Mouse (Mus musculus) embryo, embryonic 11.5 days (tissue): Measurements from ENCODE around the gene Agap3.
A peak's percentile ranks its signal among the peaks of the same experiment; 100 is the strongest.

Experiments
- DNase-seq: peaks from one replicate; pipeline ENCODE4 v3.0.0-alpha.2; 2012; ENCODE audit warnings: low read depth, low spot score

Agap3 gene

DNA sequence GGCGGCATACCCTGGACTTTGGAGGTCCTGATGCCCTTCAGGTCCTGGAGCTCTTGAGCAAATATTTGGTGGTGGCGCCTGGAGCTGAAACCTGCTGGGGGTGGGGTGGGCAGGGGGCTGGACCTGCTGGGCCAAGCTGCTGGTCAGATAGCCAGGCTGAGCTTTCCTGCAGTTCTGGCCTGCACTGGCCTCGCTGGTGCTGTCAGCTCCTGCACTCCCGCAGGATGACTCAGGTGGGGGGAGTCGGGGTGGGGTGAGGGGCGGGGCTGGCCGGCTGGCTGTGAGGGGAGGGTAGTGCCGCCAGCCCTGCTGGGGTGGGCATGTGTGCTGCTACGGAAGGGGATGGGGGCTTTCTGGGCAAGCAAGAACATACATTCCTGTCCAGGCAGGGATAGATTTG is 23.4 kb upstream of the Agap3 start:
- no peak for DNase-seq

DNA sequence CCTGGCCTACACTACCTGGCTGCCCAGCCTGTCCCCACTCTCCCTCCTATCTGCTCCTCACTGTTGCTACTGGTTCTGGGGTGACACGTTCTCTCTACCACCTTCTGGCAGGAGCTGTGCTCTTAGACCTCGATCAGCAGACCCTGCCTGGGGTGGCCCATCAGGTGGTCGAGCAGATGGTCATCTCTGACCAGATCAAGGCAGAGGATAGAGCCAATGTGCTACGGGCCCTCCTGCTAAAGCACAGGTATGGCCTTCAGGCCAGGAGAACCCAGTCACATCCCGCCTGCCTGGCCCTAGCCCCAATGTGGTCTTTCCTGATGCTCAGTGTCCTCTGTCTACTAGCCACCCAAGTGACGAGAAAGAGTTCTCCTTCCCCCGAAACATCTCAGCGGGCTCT is 18.0 kb upstream of the Agap3 start:
- DNase-seq, result no peak

DNA sequence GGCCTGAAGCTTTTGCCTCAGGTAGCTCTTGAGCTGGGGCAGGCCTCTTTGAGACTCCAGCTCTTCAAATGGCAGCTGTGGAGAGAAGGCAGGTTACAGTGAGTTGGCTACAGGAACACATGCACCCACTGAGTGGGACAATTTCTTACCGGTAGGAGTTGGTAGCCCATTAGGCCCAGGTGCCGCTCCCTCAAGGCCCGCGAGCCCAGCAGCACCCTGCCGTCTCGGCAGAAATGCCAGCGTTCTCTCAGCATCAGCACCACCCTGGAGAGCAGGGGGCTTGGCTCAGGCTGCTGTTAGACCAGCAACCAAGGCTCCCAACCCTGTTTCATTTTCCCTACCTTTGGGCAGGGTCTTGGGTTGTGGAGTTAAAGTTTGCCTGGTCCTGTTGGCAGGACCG is 10.8 kb upstream of the Agap3 start:
- DNase-seq, result no peak

DNA sequence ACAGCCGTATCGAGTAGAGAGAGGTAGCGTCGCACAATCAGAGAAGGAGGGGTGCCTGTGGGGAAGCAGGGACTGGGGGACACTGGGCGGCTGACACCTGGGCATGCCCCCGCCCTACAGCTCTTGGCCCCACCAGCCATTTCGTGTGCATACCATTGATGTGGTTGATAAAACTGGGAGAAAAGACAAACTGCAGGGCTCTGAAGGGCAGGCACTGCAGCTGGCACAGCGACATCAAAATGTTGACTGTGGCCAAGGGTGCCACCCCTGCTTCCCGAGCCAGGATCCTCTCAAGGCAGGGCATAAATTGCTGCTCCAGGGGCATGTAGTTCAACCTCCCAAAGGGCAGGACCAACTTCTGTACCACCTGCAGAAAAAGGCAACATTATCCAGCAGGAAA is 9.9 kb upstream of the Agap3 start:
- no peak for DNase-seq

DNA sequence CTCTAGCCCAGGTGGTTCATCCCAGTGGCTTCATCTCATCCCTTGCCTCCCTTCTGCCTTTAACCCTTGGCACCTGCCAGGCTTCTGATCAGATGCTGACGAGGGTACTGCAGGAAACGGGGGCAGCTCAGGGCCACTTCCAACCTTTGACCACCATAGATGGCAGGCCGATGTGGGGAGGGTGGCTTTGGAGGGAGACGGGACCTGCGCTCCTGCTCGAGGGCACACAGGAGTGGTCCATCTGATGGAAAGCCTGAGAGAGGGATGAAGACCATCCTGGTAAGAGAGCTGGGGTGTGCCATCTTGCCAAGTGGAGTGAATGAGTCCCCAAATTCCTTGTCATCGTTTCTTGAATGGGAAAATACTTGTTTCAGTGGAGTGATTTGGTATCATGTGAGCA is 8.8 kb upstream of the Agap3 start:
- no peak for DNase-seq

DNA sequence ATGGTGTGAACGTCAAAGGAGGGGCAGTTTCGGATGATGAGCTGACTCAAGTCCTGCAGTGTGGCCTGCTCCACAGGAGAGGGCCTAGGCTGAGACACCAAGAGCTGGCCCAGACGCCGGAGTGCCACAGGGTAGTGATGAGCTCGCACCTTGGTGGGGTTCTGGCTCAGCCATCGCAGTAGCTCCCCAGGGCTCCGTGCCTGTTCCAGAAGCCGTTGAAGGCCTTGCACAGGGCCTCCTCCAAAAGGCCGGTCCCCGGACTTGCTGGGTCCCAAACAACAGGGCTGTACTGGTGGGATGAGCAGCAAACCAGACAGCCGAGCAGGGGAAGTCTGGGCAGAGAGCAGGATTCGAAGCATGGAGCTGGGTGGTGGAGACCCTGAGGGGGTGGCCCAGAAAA is 8.1 kb upstream of the Agap3 start:
- DNase-seq, result no peak

DNA sequence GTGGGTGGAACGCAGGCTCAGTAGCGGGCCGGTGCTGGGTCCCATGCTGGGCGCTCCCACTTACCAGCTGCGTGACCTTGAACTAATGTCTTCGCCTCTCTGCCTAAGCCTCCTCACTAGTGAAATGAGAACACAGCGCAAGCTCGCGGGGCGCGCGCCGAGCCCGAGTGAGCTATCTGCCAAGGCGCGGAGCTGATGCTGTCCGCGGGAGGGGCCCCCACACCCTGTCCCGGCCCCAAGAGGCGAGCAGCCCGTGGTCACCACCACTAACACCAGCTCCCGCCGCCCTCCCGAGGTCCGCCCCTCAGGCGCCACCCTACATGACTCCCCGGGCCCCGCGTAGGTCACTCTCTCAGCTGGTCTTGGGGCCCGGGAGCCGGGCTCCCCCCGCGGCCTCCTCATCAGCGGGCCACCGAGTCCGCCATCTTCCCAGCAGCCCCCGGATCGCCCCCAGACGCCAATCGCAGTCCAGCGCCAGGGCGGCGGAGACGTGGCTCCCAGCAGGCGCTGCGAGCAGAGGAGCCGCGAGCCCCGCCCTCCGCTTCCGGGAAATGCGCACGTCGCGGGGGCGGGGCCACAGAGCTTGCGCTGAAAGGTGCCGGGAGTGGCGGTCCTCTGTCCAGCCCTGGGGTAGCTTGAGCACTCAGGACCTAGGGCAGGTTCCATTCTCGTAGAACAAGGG is 7.1 kb upstream of the Agap3 start, which contains the start of gene Fastk:
Fastk (minus strand) TSS at position 542 of the 682 bp plus-strand sequence.
- DNase-seq, result peak; percentile 87

DNA sequence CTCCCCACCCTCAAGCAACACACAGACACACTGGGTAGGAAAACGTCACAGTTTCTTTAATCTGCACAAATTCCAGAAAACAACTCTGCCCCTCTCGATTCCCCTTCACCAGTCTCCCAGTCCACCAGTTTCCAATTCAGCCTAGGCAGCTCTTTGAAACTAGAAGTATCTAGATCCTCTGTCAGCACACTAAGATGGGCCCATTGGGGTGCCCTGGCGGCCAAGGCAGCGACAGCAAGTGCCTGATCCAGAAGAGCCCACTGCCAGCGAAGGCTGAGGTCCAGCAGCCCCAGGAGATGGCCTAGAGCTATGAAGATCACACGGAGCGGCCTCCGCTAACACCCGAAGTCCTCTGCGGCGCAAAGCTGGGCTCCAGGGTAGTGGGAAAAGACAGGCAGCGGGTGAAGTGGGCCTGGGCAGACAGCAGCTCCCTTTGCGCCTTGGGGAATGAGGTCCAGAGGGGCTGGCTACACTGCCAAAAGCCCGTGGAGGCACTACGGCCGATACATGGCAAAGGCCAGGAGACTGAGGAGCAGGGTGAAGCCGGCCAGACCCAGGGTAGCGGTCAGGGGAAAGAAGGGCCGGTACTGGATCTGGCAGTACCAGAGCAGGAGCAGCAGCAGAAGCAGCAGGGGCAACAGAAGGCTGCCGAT is 6.4 kb upstream of the Agap3 start:
- DNase-seq, result no peak

DNA sequence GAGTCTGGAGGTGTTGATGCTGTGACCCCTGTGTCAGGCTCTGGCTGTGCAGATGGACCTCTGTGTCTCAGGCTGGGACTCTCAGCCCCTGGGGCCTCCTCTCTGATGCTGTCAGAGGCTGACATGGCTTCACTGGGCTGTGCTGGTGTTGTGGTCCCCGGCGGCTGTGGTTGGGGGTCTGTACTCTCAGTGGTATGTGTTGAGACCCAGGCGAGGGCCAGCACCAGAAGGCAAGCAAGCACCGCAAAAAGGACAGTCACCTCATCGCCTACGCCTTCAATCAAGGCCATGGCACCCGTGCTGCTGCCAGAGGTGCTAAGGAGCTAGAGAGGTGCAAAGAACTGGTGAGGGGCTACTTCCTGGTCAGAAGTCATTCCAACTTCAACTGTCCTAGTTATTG is 5.3 kb upstream of the Agap3 start:
- no peak for DNase-seq

DNA sequence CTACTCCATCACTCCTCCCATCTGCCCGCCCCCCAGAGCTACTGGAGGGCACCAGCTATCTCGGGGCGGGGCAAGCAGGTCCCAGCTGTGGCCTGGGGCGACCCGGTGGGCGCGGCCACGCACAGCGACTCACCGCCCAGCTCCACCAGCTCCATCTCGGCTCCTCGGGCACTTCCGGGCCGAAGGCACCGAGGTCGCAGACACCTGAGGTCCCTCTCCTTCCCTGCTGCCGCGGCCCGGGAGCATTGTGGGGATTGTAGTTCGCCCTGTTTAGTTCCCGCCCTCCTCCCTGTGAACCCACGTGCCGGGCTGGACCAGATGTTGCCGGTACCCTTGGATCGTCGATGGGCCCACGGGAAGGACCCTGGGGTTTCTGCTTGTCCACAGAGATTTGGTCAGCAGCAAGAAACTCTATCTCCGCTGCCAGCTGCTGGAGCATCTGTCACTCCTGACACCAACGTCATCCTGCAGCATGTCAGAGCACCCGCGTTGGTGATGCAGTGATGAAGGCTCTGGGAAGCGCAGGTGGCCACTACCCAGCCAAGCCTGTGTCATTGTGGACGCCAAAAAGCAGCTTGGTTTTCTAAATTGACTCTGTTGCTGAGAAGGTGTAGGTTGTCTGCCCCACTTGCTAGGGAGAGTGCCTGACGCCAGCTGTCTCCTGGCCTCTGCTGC is 4.2 kb upstream of the Agap3 start, which contains the start of gene Tmub1:
Tmub1 (minus strand) TSS at position 231 of the 675 bp plus-strand sequence.
- no peak for DNase-seq

DNA sequence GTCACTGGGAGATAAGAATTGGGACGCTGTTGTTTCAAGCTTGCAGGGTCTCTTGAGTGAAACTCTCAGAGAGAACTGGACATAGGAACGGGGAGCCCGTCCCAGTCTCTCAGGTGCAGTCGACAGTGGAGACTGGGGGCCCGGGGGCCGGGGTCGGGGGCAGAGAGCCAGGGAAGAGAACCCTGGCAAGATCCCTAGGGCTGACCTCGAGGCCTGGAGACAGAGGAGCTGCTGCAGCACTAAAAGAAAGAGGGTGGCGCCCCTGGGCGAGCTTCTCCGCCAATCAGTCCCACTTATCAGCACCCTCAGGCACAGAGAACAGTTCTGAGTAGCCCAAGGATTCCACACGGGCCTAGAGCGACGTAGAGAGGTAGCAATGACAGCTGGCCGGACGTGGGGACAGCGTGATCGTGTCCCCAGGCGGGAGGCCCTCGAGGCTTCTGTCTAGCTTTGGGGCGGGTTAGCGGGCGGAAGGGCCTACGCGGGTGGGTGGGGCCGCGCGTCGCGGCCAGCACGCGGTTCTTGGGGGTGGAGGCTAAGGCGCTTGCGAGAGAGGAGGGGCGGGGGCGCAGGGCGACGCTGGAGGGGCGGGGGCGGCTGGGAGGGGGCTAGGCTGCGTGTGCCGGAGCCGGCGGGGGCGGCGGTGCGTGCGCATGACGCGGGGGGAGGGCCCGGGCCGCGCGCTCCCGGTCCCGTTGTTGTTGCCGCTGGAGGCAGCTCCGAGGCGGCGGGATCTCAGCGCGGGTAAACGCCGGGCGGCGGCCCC is 530 bp upstream of the Agap3 start:
- peak; percentile 73 for DNase-seq

DNA sequence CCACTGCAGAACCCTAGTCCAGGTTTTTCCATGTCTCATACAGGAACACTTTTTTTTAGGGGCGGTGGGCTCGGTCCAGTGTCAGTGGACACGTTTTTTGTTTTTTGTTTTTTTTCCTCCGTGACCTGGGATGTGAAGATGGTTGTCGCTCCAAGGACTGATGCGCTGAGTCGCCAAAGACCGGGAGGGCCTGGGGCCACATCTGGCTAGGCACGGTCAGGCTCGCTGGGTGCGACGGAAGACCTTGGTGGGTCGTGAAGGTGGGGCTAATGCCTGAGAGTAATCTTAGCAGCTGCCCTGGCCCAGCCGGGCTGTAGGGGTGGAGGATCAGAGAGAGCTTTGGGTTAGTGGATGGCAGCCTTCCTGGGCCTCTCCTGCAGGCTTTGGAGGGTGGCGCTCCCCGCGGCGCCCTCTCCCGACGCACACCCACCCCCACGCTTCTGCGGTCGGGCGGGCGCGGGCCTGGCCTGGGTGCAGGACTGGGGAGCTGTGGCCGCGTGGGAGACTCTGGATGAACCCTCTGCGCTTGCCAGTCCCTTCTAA is 785 bp downstream of the Agap3 start:
- no peak for DNase-seq

DNA sequence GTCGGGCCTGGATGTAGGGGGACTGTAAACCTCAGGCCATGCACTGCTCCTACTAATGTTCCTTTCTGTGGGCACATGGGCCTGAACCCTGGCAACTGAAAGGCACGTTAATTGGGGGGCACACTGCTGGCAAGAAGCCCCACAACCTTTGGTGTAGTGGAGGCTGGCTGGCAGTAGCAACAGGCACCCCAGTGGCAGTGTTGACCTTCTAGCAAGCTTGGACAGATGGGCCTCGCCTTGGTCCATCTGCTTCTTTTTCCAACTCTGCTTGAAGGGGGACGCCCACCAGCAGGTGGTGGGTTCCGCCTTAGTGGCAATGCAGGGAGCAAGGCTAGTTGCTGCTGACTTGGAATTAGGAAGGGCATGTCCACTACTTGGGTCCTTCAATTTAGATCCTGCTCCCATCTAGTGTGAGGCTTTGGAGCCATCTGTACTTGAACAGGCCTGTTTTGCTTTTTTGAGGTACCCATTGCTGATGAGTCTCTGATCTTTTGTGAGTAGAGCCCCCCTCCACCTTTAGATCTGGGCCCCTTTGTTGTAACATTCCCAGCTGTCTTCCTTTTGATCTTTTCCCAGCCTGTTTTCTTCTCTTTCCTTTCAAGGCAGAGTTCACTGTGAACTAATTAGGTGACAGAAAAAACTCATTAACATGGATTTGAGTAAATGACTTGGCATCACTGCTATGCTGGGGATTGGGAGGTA is 1.5 kb downstream of the Agap3 start:
- no peak for DNase-seq

DNA sequence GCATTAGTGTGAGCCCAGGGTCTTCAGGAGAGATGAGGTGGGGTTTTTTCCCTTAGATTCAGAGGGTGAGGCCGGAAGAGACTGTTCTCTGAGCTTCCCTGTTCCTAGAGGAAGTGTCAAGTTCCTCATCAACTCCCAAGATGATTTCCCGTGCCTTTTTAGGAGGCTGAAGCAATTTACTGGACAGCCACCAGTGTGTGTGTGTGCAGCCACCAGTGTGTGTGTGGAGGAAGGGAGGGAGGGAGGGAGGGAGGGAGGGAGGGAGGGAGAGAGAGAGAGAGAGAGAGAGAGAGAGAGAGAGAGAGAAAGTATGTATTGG is 2.0 kb downstream of the Agap3 start:
- no peak for DNase-seq

DNA sequence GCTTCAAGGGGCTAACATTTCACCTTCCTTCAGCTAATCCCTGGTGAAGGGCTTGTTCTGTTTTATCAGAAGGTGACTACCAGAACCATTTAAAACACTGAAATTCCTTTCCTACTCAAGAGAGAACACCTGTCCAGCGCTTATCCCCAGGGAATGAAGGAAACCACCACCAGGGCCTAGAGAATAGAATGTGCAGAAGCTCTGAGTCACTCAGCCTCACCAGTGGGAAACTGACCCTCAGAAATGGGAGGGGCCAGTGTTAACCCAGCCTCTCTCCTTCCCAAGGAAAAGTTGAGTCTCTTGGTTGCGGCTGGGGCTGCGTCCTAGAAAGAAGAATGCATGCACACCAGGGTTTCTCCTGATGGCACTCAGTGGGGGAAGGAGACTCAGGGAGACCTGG is 3.1 kb downstream of the Agap3 start:
- no peak for DNase-seq

DNA sequence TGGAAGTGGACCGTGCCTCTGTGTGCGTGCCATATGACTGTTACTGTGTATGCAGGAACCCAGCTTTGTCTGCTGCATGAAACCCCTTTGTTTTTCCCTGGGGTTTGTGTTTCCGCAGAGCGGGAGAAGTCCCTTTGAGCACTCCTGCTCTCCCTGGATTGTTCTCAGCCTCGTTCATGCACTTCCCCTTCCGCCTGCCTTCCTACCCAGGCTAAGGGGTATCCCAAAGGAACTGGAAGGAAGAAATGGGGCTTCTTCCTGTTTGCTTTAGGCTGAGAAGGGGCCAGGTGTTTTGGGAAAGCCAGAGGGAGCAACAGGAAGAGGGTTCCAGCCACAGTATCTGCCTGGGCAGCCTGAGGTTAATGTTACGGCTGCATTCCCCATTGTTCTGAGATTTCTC is 3.6 kb downstream of the Agap3 start:
- DNase-seq, result no peak

DNA sequence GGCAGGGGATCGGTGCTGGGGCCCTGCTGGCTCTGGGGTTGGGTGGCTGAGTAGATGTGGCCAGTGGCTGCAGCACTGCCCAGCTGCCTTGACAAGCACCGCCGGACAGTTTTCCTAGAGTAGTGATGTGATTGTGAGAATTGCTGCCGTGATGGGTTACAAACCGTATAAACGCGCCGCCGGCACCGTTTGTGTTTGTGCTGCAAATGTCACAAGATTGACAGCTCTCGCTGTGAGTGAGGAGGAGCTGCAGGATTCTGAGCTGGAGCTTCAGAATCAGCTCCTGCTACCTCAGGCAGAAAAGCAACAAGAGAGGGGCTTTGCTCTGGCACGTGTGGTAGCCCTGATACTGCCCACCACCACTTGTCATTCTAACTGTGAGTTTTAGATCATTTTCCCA is 14.8 kb downstream of the Agap3 start:
- no peak for DNase-seq

DNA sequence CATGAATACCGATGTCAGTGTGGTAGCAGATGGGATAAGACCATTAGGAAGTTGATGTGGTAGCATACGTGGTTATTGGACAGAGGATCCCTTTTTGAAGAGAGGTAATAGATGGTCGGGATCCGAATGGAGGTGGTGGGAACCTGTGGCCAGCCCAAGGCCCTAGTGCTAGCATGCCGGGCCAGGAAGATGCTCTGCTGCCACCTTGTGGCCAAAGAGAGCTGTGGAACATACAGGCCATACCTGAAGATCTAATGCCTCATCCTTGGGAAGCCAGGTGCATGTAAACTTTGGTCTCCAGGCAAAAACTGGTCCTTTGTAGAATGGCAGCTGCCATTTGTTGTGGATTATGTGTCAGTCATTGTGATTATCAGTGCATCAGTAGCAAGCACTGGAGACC is 18.6 kb downstream of the Agap3 start:
- peak; percentile 70 for DNase-seq

DNA sequence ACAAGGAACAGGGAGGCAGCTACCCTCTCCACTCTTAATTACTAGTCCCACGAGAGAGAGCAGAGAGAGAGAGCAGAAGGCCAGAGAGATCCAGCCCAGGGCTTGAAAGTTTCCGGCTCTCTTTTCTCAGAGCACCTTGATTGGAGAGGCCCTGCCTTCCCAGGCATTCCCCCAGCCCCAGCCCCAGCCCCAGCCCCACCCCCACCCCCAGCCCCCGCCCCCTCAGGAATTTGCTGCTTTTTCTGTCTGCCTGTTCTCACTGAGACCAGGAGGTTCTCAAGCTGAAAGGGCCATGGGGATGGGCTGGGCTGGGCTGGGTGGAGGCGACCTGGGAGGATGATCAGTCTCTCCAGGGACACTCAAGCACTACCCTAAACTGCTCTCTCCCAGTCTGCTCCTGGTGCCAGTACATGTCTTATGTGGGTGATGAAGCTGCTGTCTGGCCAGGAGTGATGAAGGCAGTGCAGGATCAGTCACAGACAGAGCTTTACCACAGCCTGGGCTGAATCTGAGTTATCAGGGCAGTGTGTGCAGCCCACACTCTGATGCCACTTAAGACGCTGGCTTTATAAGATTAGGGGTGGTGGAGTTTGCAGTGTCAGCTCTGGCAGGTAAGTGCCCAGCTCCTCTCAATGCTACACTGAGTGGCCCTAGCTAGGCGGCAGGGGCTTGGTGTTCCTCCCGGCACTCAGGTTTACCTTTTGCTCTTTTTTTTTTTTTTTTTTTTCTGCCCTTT is 21.1 kb downstream of the Agap3 start:
- DNase-seq, result no peak

DNA sequence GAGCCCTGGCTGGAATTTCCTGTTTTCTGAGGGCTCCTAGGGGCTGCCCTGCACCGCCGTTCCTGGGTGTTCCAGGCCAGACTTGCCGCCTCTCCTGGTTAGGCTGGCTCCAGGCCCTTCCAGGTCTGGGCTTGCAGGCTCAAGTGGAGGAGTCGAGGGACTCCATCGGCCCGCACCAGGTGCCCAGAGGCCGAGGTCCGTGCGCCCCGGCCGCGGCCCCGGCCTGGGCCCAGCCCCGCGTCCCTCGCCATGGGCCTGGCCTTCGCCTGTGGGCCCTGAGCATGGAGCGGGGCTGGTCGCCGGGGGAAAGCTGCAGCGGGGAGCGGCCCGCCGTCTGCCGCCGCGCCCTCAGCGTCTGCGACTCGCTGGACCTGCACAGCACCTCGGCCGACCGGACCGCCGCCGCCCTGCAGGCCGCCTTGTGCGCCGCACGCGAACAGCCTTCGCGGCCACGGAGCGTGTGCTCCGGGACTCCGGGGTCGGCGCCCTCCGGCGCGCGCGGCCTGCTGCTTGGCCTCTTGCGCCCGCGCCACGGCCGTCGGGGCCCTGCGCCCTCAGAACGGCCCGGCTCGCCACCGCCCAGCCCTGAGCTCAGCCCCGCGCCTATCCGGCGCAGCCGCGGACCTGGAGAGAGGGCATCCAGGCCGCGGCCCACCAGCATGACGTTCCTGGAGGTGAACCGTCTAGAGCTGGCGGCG is 22.2 kb downstream of the Agap3 start:
- no peak for DNase-seq
